Comparison of ENCODE assay signal across 8 mouse cellular contexts in the genomic region with DNA sequence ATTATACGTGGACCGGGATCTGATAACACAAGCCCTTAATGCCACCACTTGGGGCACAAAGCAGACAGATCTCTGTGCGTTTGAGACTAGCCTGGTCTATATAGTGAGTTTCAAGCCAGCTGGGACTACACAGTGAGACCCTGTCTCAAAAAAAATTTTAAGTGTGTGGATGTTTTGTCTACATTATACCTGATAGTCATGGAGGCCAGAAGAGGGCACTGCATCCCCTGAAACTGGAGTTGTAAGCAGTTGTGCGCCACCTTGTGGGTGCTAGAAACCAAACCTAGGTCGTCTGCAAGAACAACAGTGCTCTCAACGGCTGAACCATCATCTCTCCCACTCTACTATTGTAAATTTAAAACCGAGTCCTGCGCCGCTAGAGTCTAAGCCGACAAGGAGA. TPM values are rescaled to one million over a fixed set of nuclear protein-coding genes. Genes with fewer than 3 reads are reported as not detected.
DNase-seq lines count a peak whose midpoint lies in the region; ATAC-seq and TF ChIP-seq lines count a peak whose summit lies in the region.

No protein-coding gene starts in this region.

- H3K4me2 ChIP-seq in intestine, postnatal 0 days (replicated peaks; ENCODE audit: low read depth): peak overlapping the region; percentile 76
- H3K4me2 ChIP-seq in limb, embryonic 14.5 days (replicated peaks; ENCODE audit: low read depth, low read length, severe bottlenecking): peak overlapping the region; percentile 70
- peak overlapping the region; percentile 89 for H3K4me2 ChIP-seq in midbrain, embryonic 14.5 days (ENCODE audit: low read length)

- ATAC-seq in intestine, postnatal 0 days: no peak; the same call in 1 of the 2 replicates
- ATAC-seq in limb, embryonic 14.5 days (ENCODE audit: low FRiP score, low read depth): no peak
- no peak for ATAC-seq in midbrain, embryonic 14.5 days (ENCODE audit: low FRiP score, low TSS enrichment)

- TF ChIP-seq CTCF in intestine, postnatal 0 days (IDR thresholded peaks at IDR 0.05; ENCODE audit: low read depth): peak; percentile 92

- no peak overlapping the region for H3K27ac ChIP-seq in intestine, postnatal 0 days (ENCODE audit: low read depth, low read length)
- no peak overlapping the region for H3K27ac ChIP-seq in limb, embryonic 14.5 days (replicated peaks; ENCODE audit: low read depth, low read length)
- no peak overlapping the region for H3K27ac ChIP-seq in midbrain, embryonic 14.5 days (replicated peaks; ENCODE audit: low read depth, low read length)

- H3K4me1 ChIP-seq in intestine, postnatal 0 days (replicated peaks; ENCODE audit: control insufficient read depth, insufficient read depth, low read length): no peaks in the 10 kb centered on the region
- 0 out of 2 replicates have a peak, but pooled peaks cover 4% of the 10 kb centered on the region for H3K4me1 ChIP-seq in limb, embryonic 14.5 days (ENCODE audit: control insufficient read depth, insufficient read depth, low read length)
- peaks cover 5% of the 10 kb centered on the region; the same call in 1 of the 2 replicates for H3K4me1 ChIP-seq in midbrain, embryonic 14.5 days (ENCODE audit: control insufficient read depth, insufficient read depth, low read length)

- 35% methylated on average over 10 of the region's 10 CpGs for WGBS in intestine, postnatal 0 days
- 32% methylated on average over 10 of the region's 10 CpGs for WGBS in limb, embryonic 14.5 days
- WGBS in midbrain, embryonic 14.5 days: 25% methylated on average over 10 of the region's 10 CpGs

- DNase-seq in 3T3-L1 (ENCODE audit: low read depth, low spot score) (peak; percentile 89), adipocyte (ENCODE audit: low spot score) (peak; percentile 73)
- peak; percentile 94 for DNase-seq in embryo, embryonic 10 days (ENCODE audit: low spot score)
- peak; percentile 15 for DNase-seq in gastrocnemius, postnatal 25 days
- DNase-seq in limb, embryonic 14.5 days (ENCODE audit: low spot score): peak; percentile 76
- peak; percentile 93 for DNase-seq in midbrain, embryonic 14.5 days
- DNase-seq in spleen, postnatal 10 days (ENCODE audit: low spot score in 2 of 2): peak; percentile 67 to 88

- no peaks in the 10 kb centered on the region for H3K27me3 ChIP-seq in intestine, postnatal 0 days (replicated peaks; ENCODE audit: control insufficient read depth, insufficient read depth, low read length)
- no peaks in the 10 kb centered on the region for H3K27me3 ChIP-seq in limb, embryonic 14.5 days (ENCODE audit: control insufficient read depth, insufficient read depth, low read length)
- H3K27me3 ChIP-seq in midbrain, embryonic 14.5 days (ENCODE audit: control insufficient read depth, insufficient read depth, low read length): no peaks in the 10 kb centered on the region

- no peaks in the 10 kb centered on the region for H3K36me3 ChIP-seq in intestine, postnatal 0 days (ENCODE audit: control insufficient read depth, insufficient read depth)
- H3K36me3 ChIP-seq in limb, embryonic 14.5 days (ENCODE audit: control insufficient read depth, insufficient read depth, low read length): no peaks in the 10 kb centered on the region
- no peaks in the 10 kb centered on the region for H3K36me3 ChIP-seq in midbrain, embryonic 14.5 days (ENCODE audit: control insufficient read depth, insufficient read depth, low read length)

- no peak for TF ChIP-seq POLR2A in limb, embryonic 14.5 days (IDR thresholded peaks at IDR 0.05; ENCODE audit: borderline replicate concordance, extremely low read depth, insufficient read depth, insufficient read length)

- 0 out of 2 replicates have a peak, but pooled peaks cover 5% of the 10 kb centered on the region for H3K9me3 ChIP-seq in intestine, postnatal 0 days (ENCODE audit: control insufficient read depth)
- no peaks in the 10 kb centered on the region for H3K9me3 ChIP-seq in limb, embryonic 14.5 days (ENCODE audit: control insufficient read depth, low read length)
- peaks cover 3% of the 10 kb centered on the region; the same call in 1 of the 2 replicates for H3K9me3 ChIP-seq in midbrain, embryonic 14.5 days (ENCODE audit: control insufficient read depth, low read length)

- H3K4me3 ChIP-seq in intestine, postnatal 0 days (ENCODE audit: low read depth, low read length): peak overlapping the region; percentile 80
- H3K4me3 ChIP-seq in limb, embryonic 14.5 days (replicated peaks; ENCODE audit: low read length): peak overlapping the region; percentile 62
- H3K4me3 ChIP-seq in midbrain, embryonic 14.5 days (replicated peaks; ENCODE audit: low read depth, low read length): peak overlapping the region; percentile 68

- no peak overlapping the region for H3K9ac ChIP-seq in intestine, postnatal 0 days (ENCODE audit: low read depth, low read length)
- H3K9ac ChIP-seq in limb, embryonic 14.5 days (ENCODE audit: low read depth, low read length, severe bottlenecking): no peak overlapping the region
- H3K9ac ChIP-seq in midbrain, embryonic 14.5 days (replicated peaks; ENCODE audit: low read length): no peak overlapping the region

RNA-seq across cellular contexts. Expression of gene Cep164, which starts 0.6 kb away (rescaled TPM):
- 1 to 10 TPM; 2.6 to 3.0 TPM for total RNA-seq in gastrocnemius, postnatal 25 days (2021)
- 12.4 and 15.5 TPM in 2 replicates for polyA plus RNA-seq in intestine, postnatal 0 days (2015; fragmentation: Nextera tagmentation; extraction: Ambion mirVana)
- 33.3 and 40.2 TPM in 2 replicates for polyA plus RNA-seq in limb, embryonic 14.5 days (2012; rRNA removed)
- polyA plus RNA-seq in limb, embryonic 14.5 days (2014; fragmentation: Nextera tagmentation; extraction: Ambion mirVana): 26.2 and 36.9 TPM in 2 replicates
- polyA plus RNA-seq in midbrain, embryonic 14.5 days (2014; fragmentation: Nextera tagmentation; extraction: Ambion mirVana): 13.0 and 18.0 TPM in 2 replicates

RNA-seq across cellular contexts. Expression of gene Bace1, which starts 9.3 kb away (rescaled TPM):
- total RNA-seq in gastrocnemius, postnatal 25 days (2021): 10 to 100 TPM; 34.1 to 43.6 TPM
- 10.1 and 10.7 TPM in 2 replicates for polyA plus RNA-seq in intestine, postnatal 0 days (2015; fragmentation: Nextera tagmentation; extraction: Ambion mirVana)
- 37.9 and 49.3 TPM in 2 replicates for polyA plus RNA-seq in limb, embryonic 14.5 days (2012; rRNA removed)
- 39.0 and 42.3 TPM in 2 replicates for polyA plus RNA-seq in limb, embryonic 14.5 days (2014; fragmentation: Nextera tagmentation; extraction: Ambion mirVana)
- polyA plus RNA-seq in midbrain, embryonic 14.5 days (2014; fragmentation: Nextera tagmentation; extraction: Ambion mirVana): 46.5 and 56.5 TPM in 2 replicates

Comparison
In these comparisons a context has a peak if more than half of its experiments do, and no peak if none do; other contexts are left out.
1. DNase-seq: peak in every context shown above with its lines; median percentile 94 in embryo, embryonic 10 days; 93 in midbrain, embryonic 14.5 days; 89 in 3T3-L1; 78 in spleen, postnatal 10 days; 76 in limb, embryonic 14.5 days; 73 in adipocyte; 15 in gastrocnemius, postnatal 25 days.